Mouse (Mus musculus): ENCODE results near the gene Muc3a.
A peak's percentile ranks its signal among the peaks of the same experiment; 100 is the strongest.

Muc3a gene

DNA sequence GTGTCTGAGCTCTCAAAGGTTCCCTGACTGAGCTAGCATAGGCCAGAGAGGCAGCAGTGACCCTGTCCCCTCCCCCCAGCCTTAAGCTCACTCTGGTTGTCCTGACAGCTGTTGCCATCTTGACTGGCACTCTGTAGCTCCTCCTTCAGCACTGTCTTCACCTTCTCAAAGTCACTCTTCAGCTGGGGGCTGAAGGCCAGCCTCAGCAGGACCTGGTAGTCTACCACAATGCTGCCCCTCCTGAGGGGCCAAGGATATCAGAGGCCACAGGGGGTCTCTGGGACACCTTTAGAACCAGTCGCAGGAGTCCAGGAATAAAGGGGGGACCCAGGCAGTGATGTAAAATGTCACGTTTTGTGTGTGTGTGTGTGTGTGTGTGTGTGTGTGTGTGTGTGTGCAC lies at the start of gene Muc3a:
Muc3a (minus strand) TSS at position 101 of the 400 bp plus-strand sequence.
- DNase-seq (ENCODE audit: low spot score in 2 of 2), result no peak

DNA sequence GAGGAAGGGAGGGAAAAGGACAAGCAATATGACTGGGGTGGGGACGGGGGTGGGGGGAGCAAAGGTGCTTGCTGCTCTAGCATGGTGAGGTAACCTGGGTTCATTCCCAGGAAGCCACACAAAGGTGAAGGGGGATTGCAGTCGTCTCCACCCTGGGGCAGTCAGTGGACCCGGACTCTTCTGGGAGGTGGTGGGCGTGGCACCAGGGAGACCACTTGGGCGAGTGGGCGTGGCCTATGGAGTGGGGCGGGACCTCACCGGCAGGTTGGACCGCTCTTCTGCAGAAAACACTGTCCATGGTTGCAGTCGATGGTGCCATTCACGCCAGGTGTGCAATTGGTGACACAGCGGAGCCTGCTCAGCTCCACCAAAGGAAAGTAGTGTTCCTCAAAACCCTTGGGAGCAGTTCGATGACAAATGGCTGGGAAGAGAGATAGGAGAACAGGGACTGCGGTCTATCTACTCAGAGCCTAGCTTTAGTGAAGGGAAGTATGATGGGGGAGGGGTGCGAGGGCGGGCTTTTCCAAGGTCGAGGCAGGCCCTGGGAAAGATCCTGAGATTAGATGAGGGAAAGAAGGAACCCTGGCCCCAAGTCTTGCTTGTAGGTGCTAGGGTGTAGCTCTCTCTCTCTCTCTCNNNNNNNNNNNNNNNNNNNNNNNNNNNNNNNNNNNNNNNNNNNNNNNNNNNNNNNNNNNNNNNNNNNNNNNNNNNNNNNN lies 917 bp downstream of the Muc3a start:
- DNase-seq (ENCODE audit: low spot score in 2 of 2), result no peak

DNA sequence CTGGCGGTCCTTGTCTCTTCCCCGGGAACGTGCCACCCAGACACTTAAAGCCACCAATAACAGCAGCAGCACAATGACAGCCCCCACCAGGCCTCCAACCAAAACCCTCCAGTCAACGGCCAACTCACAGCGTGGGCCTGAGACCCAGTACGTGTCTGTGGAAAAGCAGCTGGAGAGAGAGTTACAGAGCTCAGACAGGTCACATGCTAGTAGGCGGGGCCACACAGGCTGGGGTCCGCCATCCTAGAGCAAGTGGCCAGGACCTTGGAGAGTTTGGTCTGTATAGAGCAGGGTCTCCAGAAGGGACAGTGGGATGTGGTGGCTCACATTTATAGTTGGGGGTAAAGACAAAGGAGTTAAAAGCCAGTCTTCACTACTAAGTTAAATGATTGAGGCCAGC lies 1.5 kb downstream of the Muc3a start:
- no peak for DNase-seq (ENCODE audit: low spot score in 2 of 2)

DNA sequence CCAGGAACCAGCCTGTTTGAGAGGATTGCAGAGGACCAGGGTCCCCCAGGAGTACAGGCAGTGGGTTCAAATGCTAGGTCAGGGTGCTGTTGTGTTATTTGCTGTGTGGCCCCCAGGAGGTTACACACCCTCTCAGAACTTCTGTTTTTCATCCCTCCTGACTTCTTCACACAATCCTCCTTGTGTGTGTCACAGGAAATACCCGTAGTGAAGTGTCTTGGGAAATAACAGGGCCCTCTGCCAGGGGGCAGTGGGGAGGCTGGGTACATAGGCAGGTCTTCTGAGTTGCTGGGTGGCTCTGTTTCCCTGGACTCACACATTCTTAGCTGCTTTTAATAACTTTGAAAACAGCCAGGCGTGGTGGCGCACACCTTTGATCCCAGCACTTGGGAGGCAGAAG lies 6.9 kb downstream of the Muc3a start:
- DNase-seq (ENCODE audit: low spot score in 2 of 2), result no peak

DNA sequence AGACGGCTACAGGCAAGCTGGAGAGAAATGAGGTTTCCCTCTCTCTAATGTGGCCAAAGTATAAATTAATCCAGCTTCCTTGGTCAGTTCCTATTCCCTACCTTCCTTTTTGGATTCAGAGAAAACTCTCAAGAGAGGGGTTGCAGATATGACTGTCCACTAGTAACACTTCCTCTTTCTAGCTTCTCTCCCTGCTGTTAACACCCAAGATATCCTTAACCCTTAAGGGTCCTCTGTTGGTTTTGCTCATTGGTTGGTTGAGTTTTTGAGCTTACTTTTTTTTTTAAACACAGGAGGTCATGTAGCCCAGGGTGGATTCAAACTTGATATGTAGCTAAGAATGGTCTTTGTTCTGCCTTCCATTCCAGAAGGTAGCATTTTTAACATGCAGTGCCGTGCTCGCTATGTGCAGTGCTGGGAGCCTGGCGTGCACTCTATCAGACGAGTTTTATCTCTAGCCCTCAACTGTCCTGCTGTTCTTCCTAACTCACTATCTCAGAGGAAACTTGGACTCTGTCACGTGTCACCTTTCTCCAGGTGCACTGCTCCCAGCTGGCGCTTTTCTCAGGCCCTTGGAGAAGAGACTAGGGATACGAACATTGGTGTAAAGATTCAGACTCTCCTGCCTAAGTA lies 17.6 kb downstream of the Muc3a start:
- no peak for DNase-seq (ENCODE audit: low spot score in 2 of 2)

DNA sequence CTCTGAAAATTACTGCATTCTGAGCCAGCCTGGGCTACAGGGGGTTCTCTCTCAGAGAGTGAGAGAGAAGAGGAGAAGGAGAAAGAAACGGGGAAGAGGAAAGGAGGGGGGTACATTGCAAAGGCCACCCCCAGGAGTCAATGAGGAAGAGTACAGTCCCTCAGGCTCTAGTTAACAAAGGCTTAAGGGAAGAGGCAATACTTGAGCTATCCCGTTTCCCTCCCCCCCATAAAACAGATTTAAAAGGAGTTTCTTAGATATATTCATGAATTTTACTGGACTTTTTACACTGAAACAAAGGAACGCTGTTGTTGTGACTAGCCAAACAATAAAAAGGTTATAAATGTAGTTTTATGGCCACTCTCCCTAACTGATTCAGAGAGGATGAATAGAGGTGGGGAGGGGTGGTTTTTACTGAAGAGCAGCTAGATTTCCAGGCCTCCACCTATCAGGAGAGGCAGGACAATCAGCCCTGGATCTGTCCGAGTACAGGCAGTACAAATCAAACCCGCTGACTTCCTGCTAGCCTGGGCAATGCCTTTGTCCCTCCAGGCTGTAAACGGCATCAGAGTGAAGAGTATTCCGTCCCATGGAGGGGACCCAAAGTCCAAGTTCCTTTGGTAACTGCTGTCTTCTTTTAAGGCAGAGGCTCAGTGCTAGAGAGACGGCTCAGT lies 18.8 kb downstream of the Muc3a start:
- DNase-seq (ENCODE audit: low spot score in 2 of 2), result no peak

DNA sequence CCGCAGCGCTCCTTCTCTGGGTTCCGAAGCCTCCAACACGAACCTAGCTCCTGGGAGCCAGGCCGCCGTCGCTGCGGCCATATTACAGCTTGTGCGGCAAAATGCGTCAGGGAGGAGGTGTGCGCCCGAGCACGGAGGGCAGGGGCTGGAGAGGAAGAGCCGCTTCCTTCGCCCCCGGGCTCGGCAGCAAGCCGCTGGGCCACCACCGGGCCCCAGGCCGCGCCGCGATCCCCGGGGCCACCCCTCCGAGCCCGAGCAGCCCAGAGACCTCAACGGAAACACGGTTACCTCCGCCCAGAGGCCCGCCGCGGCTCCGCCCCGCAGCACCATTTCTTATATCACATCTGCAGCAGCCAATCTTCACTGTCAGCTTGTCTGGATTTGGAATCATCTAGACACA lies 22.9 kb downstream of the Muc3a start:
- no peak for DNase-seq (ENCODE audit: low spot score in 2 of 2)

DNA sequence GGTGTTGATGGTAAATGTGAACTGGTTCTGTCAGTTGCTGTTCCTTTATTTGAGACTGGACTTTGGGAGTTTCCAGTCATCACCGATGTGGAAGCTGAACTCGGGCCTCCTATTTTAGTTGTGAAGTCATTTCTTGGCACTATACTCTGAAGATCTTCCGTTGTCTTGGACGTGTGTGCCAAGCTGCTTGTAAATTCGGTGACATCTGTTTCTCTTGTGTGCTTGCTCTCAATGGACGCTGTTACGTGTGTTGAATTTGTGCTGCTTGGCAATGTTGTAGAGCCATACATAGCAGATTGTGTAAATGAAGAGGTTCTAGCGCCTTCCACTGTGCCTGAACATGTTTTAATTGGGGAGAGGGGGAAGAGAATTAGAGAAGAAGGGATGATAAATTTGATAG lies 26.8 kb downstream of the Muc3a start:
- no peak for DNase-seq (ENCODE audit: low spot score in 2 of 2)

DNA sequence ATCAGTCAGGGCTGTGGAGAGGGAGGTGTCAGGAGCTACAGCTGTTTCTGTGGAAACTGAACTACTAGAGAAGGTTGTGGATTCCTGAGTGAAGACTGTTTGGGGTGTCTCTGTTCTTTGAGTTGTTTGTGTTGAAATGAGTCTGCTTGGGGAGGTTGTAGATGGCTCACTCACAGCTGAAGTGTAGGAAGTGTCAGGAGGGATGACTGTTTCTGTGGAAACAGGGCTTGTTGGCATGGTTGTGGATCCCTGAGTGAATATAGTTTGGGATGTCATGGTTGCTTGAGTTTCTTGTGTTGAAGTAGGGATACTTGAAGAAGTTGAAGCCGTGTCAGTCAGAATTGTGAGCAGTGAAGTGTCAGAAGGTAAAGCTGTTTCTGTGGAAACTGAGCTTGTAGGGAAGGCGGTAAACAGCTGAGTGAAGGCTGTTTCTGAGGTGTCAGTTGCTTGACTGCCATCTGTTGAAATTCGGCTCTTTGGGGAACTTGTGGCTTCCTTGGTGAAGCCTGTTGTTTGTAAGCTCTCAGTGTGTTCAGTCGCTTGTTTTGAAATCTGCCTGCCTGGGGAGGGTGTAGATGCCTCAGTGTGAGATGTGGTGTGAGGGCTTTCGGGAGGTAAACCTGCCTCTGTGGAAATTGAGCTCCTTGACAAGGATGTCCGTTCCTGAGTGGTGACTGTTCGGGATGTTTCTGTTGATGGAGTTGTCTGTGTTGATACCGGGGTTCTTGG lies 32.4 kb downstream of the Muc3a start:
- DNase-seq (ENCODE audit: low spot score in 2 of 2), result peak in 1 of 2 experiments; percentile 22

DNA sequence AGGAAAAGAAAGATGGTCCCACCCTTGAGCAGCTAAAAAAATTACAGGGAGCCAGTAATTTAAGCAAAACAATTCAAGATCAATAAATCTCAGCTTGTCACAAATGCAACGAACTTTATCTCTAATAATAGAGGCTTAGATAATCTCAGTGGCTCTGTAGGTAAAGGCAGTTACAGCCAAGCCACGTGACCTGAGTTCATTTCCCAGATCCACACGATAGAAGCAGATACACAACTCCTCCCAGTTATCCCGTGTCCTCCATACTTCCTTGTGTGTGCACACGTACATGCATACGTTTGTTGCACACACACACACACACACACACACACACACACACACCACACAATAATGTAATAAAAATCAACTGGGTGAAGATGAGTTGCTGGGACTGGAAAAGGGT lies 38.2 kb downstream of the Muc3a start:
- DNase-seq (ENCODE audit: low spot score in 2 of 2), result no peak

DNA sequence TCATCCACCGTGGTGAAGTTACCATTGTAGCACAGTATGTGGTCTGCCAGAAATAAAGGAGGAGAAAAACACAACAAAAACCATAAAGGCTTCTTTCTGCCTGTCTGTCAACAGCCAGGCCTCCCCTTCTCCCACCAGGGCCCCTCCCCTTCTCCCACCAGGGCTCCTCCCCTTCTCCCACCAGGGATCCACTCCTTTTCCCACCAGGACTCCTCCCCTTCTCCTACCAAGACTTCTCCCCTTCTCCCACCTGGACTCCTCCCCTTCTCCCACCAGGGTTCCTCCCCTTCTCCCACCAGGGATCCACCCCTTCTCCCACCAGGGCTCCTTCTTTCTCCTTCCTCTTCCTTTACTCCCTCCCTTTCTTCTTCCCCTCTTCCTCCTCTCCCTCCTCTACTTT lies 39.6 kb downstream of the Muc3a start:
- DNase-seq (ENCODE audit: low spot score in 2 of 2), result no peak

DNA sequence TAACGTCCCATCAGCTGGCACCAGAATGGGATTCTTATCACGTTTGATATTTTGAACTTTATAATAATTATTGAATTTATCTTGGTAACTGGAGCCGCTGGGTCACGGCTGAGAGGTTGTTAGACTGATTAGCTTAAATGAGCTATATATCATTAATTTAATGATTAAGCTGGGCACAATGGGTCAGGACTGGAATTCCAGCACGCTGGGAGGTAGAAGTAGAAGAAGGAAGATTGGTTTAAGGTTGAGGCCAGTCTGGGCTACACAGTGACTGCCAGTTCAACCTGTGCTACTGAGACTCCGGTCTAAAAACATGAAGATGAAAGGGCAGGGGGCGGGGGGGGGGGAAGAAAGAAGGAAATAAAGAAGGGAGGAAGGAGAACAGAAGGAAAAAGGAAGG lies 40.7 kb downstream of the Muc3a start:
- no peak for DNase-seq (ENCODE audit: low spot score in 2 of 2)

DNA sequence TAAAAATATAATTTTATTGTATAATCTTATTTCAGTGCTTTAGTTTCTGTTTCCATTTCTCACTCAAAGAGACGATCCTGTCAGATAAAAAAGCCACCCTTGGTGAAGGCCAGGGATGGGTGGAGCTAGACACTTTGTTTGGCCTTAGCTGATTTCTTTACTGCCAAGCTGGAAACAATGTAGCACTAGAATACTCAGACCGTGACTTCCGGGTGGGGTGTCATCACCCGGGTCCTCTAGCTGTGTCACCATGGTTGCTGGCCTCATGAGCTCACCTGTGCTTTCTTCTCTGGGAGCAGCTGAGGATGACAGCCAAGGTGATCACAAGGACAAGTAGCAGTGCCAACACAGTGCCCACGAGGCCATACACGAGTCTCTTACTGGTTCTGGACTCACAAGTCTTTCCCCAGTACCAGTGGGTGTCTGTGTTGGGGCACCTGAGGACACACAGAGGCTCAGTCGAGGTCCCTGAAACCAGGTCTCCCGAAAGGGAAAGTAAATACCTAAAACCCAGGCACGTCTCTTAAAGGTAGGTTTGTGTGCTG lies 41.3 kb downstream of the Muc3a start:
- DNase-seq (ENCODE audit: low spot score in 2 of 2), result no peak

DNA sequence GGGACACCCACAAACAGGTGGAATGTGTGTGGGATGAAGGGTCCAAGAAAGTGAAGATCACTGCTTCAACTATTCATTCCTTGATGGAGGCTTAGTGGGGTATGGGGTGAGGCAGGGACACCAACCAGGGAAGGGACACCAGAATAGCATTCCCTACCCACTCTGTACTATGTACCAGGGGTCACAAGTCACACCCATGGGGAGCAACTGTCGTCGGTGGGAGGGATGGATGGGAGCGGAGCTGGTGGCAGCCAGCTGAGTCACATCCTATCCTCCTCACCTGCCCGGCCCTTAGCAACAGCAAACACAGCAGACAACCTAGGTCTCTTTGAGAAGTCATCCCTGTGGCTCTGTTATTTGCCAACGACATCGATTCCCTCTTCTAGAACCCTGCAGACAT lies 44.6 kb downstream of the Muc3a start:
- DNase-seq (ENCODE audit: low spot score in 2 of 2), result no peak

DNA sequence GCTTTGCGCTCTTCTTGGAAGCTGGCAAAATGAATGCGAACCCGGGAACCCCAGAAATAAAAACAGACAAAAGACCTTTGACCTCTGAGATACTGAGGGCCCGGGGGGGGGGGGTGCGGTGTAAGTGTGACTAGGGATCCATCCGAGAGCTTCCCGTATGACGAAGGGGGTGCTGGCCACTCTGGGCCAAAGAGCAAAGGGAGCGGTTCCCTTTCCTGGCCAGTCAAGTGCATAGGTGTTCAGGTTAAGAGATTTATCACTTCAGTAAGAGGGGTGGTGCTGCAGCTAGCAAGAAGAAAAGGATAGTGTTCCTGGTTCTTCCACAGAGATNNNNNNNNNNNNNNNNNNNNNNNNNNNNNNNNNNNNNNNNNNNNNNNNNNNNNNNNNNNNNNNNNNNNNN lies 46.2 kb downstream of the Muc3a start:
- no peak for DNase-seq (ENCODE audit: low spot score in 2 of 2)

DNA sequence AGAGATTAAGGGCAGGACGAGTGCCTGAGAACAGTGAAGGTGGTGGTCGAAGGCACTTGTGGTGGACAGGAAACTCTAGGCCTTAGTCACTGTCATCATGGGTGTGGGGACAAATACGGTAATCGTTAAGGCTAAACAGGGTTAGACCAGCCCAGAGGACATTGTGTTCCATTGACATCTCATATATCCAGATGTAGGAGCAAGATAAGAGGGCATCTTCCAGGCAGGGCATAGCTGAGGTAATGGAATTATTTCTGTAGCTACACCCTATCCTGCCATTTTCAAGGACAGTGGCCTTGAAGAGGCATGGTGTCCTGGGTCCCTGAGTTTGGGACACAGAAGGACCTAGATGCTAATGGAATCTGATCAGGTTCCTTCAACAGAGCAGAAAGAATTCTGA lies 50.3 kb downstream of the Muc3a start:
- no peak for DNase-seq (ENCODE audit: low spot score in 2 of 2)

DNA sequence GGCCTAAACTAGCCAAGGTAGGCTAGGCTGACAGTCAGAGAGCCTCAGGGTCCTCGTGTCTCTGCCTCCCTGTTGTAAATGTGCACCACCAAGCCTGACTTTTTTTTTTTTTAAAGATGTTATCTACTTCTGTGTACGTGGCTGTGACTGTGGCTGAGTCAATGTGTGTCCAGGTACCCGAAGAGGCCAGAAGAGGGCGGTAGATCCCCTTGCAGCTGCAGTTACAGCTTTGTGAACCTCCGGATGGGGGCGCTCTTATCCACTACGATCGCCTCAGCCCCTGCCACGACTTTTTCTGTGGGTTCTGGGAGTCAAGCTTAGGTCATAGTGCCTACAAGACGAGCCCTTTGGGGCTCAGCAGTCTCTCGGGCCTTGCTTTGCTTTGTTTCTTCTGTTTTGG lies 52.7 kb downstream of the Muc3a start:
- DNase-seq (ENCODE audit: low spot score in 2 of 2), result no peak

Measured in left cerebral cortex, adult 9 months (tissue).